Mouse (Mus musculus): Measurements from ENCODE around the gene Adck1.
"Not testable (repeated sequence)": the region's sequence is repeated elsewhere in the genome, so short reads cannot be mapped to it uniquely, and the experiment has no call there.

Adck1 gene

GRCm38 (mm10) chr12:88360441-88361119 lies at the start of gene Adck1:
Gene Adck1, plus strand, starts transcription at chr12:88360554.
- DNase-seq (ENCODE audit: low read depth, low spot score) = peak; percentile 60

- DNase-seq (ENCODE audit: low read depth, low spot score) = no peak
Observed at GRCm38 (mm10) chr12:88314556-88314955, 45.8 kb upstream of the Adck1 start.

GRCm38 (mm10) chr12:88323926-88324325 lies 36.4 kb upstream of the Adck1 start, which contains the start of gene Gm5039:
Gene Gm5039, minus strand, starts transcription at chr12:88324026.
- DNase-seq (ENCODE audit: low read depth, low spot score) = not testable (repeated sequence)

- DNase-seq (ENCODE audit: low read depth, low spot score) = not testable (repeated sequence)
Observed at GRCm38 (mm10) chr12:88336662-88337413, 23.5 kb upstream of the Adck1 start.

- not testable (repeated sequence) for DNase-seq (ENCODE audit: low read depth, low spot score)
Observed at GRCm38 (mm10) chr12:88341286-88341685, 19.1 kb upstream of the Adck1 start.

GRCm38 (mm10) chr12:88354182-88354702 lies 6.1 kb upstream of the Adck1 start:
- DNase-seq (ENCODE audit: low read depth, low spot score) = no peak

GRCm38 (mm10) chr12:88361120-88361445 lies 729 bp downstream of the Adck1 start:
- no peak for DNase-seq (ENCODE audit: low read depth, low spot score)

- DNase-seq (ENCODE audit: low read depth, low spot score) = no peak
Observed at GRCm38 (mm10) chr12:88367673-88368072, 7.3 kb downstream of the Adck1 start.

- DNase-seq (ENCODE audit: low read depth, low spot score) = no peak
Observed at GRCm38 (mm10) chr12:88368618-88369017, 8.3 kb downstream of the Adck1 start.

- DNase-seq (ENCODE audit: low read depth, low spot score) = not testable (repeated sequence)
Observed at GRCm38 (mm10) chr12:88369690-88370089, 9.3 kb downstream of the Adck1 start.

- not testable (repeated sequence) for DNase-seq (ENCODE audit: low read depth, low spot score)
Observed at GRCm38 (mm10) chr12:88370321-88370720, 10.0 kb downstream of the Adck1 start.

- DNase-seq (ENCODE audit: low read depth, low spot score) = no peak
Observed at GRCm38 (mm10) chr12:88372018-88372417, 11.7 kb downstream of the Adck1 start.

- DNase-seq (ENCODE audit: low read depth, low spot score) = no peak
Observed at GRCm38 (mm10) chr12:88376820-88377219, 16.5 kb downstream of the Adck1 start.

- DNase-seq (ENCODE audit: low read depth, low spot score) = no peak
Observed at GRCm38 (mm10) chr12:88378256-88378655, 17.9 kb downstream of the Adck1 start.

- no peak for DNase-seq (ENCODE audit: low read depth, low spot score)
Observed at GRCm38 (mm10) chr12:88388832-88389231, 28.5 kb downstream of the Adck1 start.

GRCm38 (mm10) chr12:88398658-88399057 lies 38.3 kb downstream of the Adck1 start:
- DNase-seq (ENCODE audit: low read depth, low spot score) = no peak

- no peak for DNase-seq (ENCODE audit: low read depth, low spot score)
Observed at GRCm38 (mm10) chr12:88403541-88403940, 43.2 kb downstream of the Adck1 start.

GRCm38 (mm10) chr12:88405113-88405512 lies 44.8 kb downstream of the Adck1 start:
- DNase-seq (ENCODE audit: low read depth, low spot score) = no peak

GRCm38 (mm10) chr12:88407996-88408322 lies 47.6 kb downstream of the Adck1 start:
- DNase-seq (ENCODE audit: low read depth, low spot score) = no peak

GRCm38 (mm10) chr12:88408323-88409047 lies 48.1 kb downstream of the Adck1 start:
- DNase-seq (ENCODE audit: low read depth, low spot score) = no peak

- no peak for DNase-seq (ENCODE audit: low read depth, low spot score)
Observed at GRCm38 (mm10) chr12:88413239-88413638, 52.9 kb downstream of the Adck1 start.

GRCm38 (mm10) chr12:88419912-88420621 lies 59.7 kb downstream of the Adck1 start:
- DNase-seq (ENCODE audit: low read depth, low spot score) = no peak

Data from WW6 (cell line).